Mouse (Mus musculus) mouse embryonic stem cell (cell line): ENCODE results near the gene Raver2.
"Not testable (repeated sequence)": the region's sequence is repeated elsewhere in the genome, so short reads cannot be mapped to it uniquely, and the experiment has no call there.

Experiments
- in situ Hi-C, 2 experiments: fragments of 300-500 bp; cut with MboI; formaldehyde crosslinking; loops; 1 replicate in 1 of 2; 3 replicates in 1 of 2; pipeline ENCODE4 v1.14.3; 2019 to 2020; ENCODE audit warnings: low sequenced_read_pairs in 2 of 2, low pct_unique_long_range_greater_than_20kb in 1 of 2, mixed read lengths in 1 of 2; ENCODE audit not compliant: unreplicated experiment in 1 of 2

Raver2 gene

DNA sequence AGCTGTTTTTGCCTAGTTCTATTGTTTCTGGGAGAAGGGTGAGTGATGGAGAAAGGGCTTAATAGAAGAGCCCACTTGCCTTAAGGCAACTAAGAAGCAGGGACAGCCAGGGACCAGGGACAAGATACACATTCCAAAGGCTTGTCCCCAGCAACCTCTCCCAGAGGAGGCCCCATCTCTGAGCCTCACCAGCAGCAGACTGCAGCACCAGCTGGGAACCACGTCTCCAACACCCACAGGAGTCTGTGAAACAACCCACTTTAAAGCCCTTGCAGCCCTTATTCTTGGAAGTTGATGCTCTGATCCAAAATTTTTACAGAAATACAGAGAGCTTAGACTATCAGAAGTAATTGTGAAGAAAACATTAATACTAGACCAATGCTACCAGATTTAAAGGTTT lies 18.9 kb downstream of the Raver2 start:
- in situ Hi-C loops, result no loop called here

GRCm38 (mm10) chr4:101090630-101091029 lies 21.8 kb downstream of the Raver2 start:
- in situ Hi-C loops, result not testable (repeated sequence)

DNA sequence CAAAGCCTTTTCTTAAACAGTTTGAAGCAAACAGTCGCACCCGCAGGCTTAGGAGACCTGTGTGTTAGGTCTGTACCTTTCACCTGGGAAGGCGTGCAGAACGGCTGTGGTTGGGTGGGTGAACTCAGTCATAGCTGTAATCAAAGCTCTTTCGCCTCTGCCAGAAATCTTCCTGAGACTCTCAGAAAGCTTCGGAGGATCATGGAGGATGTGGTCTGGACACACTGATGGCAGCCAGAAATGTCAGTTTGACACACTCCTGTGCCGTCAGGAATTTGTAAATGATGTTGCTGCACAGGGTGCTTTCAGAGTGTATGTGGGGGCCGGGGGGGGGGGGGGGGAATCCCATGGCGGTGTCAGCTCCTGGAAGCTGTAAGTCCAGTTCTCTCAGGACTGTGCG lies 24.5 kb downstream of the Raver2 start:
- in situ Hi-C loops, result no loop called here

GRCm38 (mm10) chr4:101107122-101107521 lies 38.3 kb downstream of the Raver2 start:
- in situ Hi-C loops, result no loop called here

GRCm38 (mm10) chr4:101121002-101121401 lies 52.2 kb downstream of the Raver2 start:
- in situ Hi-C loops, result no loop called here

GRCm38 (mm10) chr4:101135013-101135412 lies 66.2 kb downstream of the Raver2 start:
- in situ Hi-C loops, result loop anchor here in 1 of 2 experiments (10.0 kb wide), 1 partner anchor 130 kb away; no protein-coding TSS in a partner anchor

- in situ Hi-C loops, result loop anchor here in 1 of 2 experiments (10.0 kb wide), 1 partner anchor 131 kb away; no protein-coding TSS in a partner anchor
Observed at GRCm38 (mm10) chr4:101135909-101136308, 67.1 kb downstream of the Raver2 start.

DNA sequence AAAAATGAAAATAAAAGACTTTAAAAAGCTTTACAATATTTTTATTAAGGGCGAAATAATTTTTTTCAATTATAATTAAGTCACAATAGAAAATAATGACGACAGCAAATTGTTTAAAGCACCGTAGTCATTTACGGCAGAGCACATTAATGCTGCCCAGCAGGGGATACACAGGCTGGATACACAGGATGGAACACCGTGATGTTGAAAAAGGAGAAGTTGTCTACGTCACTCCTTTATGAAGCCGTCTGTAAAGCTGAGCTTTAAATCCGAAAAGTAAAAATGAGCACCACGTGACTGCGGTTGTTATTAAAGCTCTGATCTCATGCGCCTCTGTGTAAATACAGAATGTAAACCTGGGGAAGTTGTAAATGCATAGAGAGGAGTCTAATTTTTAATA lies 69.2 kb downstream of the Raver2 start:
- in situ Hi-C loops, result loop anchor here in 1 of 2 experiments (10.0 kb wide), 1 partner anchor 133 kb away; no protein-coding TSS in a partner anchor

DNA sequence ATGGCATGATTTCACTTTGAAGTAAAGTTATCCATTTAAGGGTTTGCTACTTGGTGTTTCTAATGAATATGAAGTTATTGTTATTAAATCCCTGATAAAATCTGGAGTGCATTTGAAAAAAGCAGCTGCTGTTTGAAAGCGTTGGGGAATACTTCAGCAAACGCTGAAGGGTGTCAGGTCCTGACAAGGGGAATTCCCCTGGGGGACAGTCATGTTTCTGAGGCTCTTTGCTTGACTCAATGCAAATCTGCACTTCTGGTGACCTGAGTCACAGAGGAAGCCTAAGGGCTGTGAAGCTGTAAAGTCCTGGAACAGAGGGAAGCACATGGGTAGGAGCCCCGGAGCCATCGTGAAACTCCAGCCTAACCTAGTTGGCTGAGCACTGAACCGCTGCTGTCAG lies 73.0 kb downstream of the Raver2 start:
- in situ Hi-C loops, result no loop called here

- in situ Hi-C loops, result no loop called here
Observed at GRCm38 (mm10) chr4:101143901-101144300, 75.1 kb downstream of the Raver2 start.

GRCm38 (mm10) chr4:101144361-101144760 lies 75.6 kb downstream of the Raver2 start:
- in situ Hi-C loops, result no loop called here

DNA sequence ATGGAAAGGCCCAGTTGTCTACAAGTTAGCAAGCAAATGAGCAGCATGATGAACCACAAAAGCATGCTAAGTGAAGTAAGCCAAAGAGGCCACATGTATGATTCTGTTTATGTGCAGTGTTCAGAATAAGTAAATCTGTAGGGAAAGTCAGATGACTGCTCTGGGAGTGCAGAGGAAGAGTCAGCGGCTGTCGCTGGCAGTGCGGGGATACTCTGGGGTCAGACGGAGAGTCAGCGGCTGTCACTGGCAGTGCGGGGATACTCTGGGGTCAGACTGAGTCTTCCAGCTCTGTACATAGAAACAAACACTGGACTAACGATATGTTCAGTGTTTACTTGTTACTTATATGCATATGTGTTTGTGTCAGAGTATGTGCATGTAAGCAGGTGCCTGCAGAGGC lies 76.0 kb downstream of the Raver2 start:
- in situ Hi-C loops, result no loop called here

GRCm38 (mm10) chr4:101146047-101146745 lies 77.4 kb downstream of the Raver2 start:
- in situ Hi-C loops, result no loop called here

- in situ Hi-C loops, result no loop called here
Observed at GRCm38 (mm10) chr4:101146891-101147655, 78.3 kb downstream of the Raver2 start.

DNA sequence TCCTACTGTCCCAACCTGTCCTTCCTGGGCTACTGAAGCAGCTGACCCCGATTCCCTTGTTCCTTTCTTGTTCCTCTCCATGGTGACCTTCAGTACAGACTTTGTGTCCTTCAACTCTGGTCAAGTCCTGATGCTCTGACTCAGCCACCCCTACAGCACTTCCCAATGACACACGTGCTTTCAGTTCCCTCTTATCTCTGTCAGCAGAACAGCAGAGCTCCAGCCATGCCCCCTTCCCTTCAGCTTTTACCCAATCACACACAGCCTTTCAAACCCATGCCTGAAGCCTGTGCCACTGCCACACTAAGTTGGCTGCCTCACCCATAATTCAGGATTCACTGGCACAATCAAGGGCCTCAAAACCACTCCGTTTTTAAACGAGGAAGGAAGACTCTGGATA lies 86.8 kb downstream of the Raver2 start:
- in situ Hi-C loops, result no loop called here

- in situ Hi-C loops, result no loop called here
Observed at GRCm38 (mm10) chr4:101157476-101157875, 88.7 kb downstream of the Raver2 start.

DNA sequence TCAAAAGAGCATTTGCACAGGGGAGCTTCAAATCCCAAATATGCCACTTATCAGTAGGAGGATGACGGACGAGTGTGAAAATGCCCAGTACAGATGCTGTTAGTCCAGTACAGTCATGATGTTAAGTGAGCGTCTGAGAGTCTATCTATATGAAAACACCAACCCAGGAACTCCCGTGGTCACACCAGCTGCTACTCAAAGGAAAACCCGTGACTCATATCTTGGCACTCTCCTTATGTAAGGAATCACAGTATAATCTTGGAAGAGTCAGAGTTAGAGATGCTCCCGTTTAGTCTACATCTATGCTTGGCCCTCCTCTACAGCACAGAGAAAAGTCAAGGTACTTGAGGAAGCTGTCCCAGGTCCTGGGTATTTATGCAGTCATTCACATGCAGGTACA lies 89.5 kb downstream of the Raver2 start:
- in situ Hi-C loops, result no loop called here

DNA sequence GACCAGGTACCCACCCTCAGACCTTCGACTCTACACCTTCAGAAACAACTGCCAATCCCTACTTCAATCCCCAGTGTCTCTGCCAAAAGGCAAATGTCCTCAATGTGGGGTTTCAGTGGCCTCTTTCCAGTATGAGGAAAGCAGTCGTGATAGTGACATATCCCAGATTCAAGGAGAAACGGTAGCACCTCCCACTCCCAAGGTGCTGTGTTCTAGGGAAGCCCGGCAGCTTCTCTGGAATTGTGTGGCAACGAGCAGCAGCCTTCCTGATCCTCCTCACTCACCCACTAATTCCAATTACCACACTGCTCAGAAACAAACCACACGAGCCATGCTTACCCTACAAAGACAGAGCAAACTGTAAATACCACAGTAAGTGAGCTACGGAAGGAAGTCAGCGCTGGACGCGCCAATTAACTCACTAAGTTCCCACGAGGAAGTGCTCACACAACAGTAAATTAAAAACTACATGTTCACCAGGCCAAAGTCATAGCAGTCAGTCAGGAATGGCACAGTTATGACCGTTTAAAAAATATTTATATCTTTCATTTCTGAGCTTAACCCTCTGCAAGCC lies 90.5 kb downstream of the Raver2 start:
- in situ Hi-C loops, result no loop called here

- in situ Hi-C loops, result no loop called here
Observed at GRCm38 (mm10) chr4:101160821-101161220, 92.0 kb downstream of the Raver2 start.
